Mouse (Mus musculus): ENCODE data around the gene Dynlrb2.

Dynlrb2 gene

GRCm38 (mm10) chr8:116540136-116540535 lies 35.4 kb downstream of the Dynlrb2 start:
- DNase-seq (ENCODE audit: low spot score), result no peak

GRCm38 (mm10) chr8:116542842-116543241 lies 38.1 kb downstream of the Dynlrb2 start:
- DNase-seq (ENCODE audit: low spot score), result no peak

- DNase-seq (ENCODE audit: low spot score), result no peak
Observed at GRCm38 (mm10) chr8:116543366-116543765, 38.6 kb downstream of the Dynlrb2 start.

GRCm38 (mm10) chr8:116552255-116552654 lies 47.5 kb downstream of the Dynlrb2 start:
- no peak for DNase-seq (ENCODE audit: low spot score)

- no peak for DNase-seq (ENCODE audit: low spot score)
Observed at GRCm38 (mm10) chr8:116552778-116553177, 48.0 kb downstream of the Dynlrb2 start.

Data from testis, postnatal 10 days (tissue).